13 mouse cellular contexts compared by ENCODE assay signal in the genomic region with DNA sequence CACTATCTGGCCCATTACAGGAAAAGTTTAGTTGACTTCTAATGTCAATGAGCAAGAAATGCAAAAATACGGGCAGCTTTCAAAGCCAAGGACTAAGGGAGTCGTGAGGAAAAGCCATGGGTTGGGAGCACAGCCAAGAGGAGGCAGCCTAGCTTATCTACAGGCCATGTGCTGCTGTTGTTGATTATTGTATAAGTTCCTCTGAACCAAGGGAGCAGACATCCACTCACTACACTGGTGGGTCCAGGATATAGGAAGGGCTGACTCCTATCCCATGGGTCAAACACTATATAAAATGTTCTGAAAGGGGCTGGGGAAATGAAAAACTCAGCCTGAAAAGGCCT. TPM values are rescaled to one million over a fixed set of nuclear protein-coding genes. Genes with fewer than 3 reads are reported as not detected.
DNase-seq lines count a peak whose midpoint lies in the region; ATAC-seq and TF ChIP-seq lines count a peak whose summit lies in the region.
"Had no signal": no experiment of that assay in that cellular context is flagged by ENCODE, and none has a peak within 500 bp of the region (broad histone marks: within the 10 kb centered on the region; RNA-seq: fewer than 3 reads in every experiment).

No protein-coding gene starts in this region.

- peaks cover 3% of the 10 kb centered on the region for H3K36me3 ChIP-seq in kidney, embryonic 15.5 days
- peaks cover 0 to 13% of the 10 kb centered on the region in 2 experiments; a peak in 2 of 4 replicates for H3K36me3 ChIP-seq in MEL (ENCODE audit: control insufficient read depth in 1 of 2, insufficient read depth in 2 of 2, low read length in 2 of 2)
- no peaks in the 10 kb centered on the region; the same call in 1 of the 2 replicates for H3K36me3 ChIP-seq in intestine, embryonic 16.5 days (ENCODE audit: control insufficient read depth, insufficient read depth, low read length)
- peaks cover 3% of the 10 kb centered on the region for H3K36me3 ChIP-seq in forebrain, embryonic 12.5 days (replicated peaks)

- H3K79me2 ChIP-seq in MEL (ENCODE audit: control insufficient read depth, insufficient read depth, low read length, poor library complexity), result peaks cover 79% of the 10 kb centered on the region

- no peak for TF ChIP-seq CTCF in MEL (IDR thresholded peaks at IDR 0.05 in 2 of 3, conservative IDR thresholded peaks at IDR 0.05 in 1 of 3; ENCODE audit: control insufficient read depth in 1 of 3, insufficient read depth in 1 of 3, low read depth in 2 of 3, low read length in 3 of 3, poor library complexity in 1 of 3, severe bottlenecking in 1 of 3)

- TF ChIP-seq EP300 in MEL (IDR thresholded peaks at IDR 0.05; ENCODE audit: low read depth in 1 of 2, low read length in 2 of 2), result peak; percentile 43 to 52

- no peak overlapping the region for H3K4me2 ChIP-seq in kidney, embryonic 15.5 days
- H3K4me2 ChIP-seq in intestine, embryonic 16.5 days (ENCODE audit: low read depth, low read length), result no peak overlapping the region
- H3K4me2 ChIP-seq in forebrain, embryonic 12.5 days, result no peak overlapping the region
- H3K4me2 ChIP-seq: neural tube, embryonic 12.5 days had no signal

- no peak overlapping the region for H3K4me3 ChIP-seq in kidney, embryonic 15.5 days (replicated peaks)
- no peak overlapping the region for H3K4me3 ChIP-seq in MEL (ENCODE audit: control insufficient read depth in 1 of 2, insufficient read depth in 1 of 2, low read depth in 2 of 2, low read length in 2 of 2)
- H3K4me3 ChIP-seq in intestine, embryonic 16.5 days (ENCODE audit: low read length), result no peak overlapping the region
- H3K4me3 ChIP-seq in forebrain, embryonic 12.5 days (replicated peaks), result no peak overlapping the region
- H3K4me3 ChIP-seq: neural tube, embryonic 12.5 days had no signal

- WGBS in kidney, embryonic 15.5 days, result 56% methylated on average over 2 of the region's 2 CpGs
- WGBS in intestine, embryonic 16.5 days, result 52% methylated on average over 2 of the region's 2 CpGs
- 81% methylated on average over 2 of the region's 2 CpGs for WGBS in forebrain, embryonic 12.5 days

- no peak for TF ChIP-seq POLR2A in MEL (IDR thresholded peaks at IDR 0.05; ENCODE audit: control insufficient read depth in 1 of 2, insufficient read depth in 1 of 2, low read depth in 1 of 2, low read length in 2 of 2, poor library complexity in 1 of 2)

- DNase-seq in kidney, adult 18-20 months, result no peak
- DNase-seq in MEL (ENCODE audit: low read depth, low spot score) (peak; percentile 70), adipocyte (ENCODE audit: low spot score) (peak; percentile 34)

- peak overlapping the region; percentile 48; the same call in 1 of the 2 replicates for H3K27ac ChIP-seq in kidney, embryonic 15.5 days
- no peak overlapping the region for H3K27ac ChIP-seq in MEL (ENCODE audit: control insufficient read depth, low read depth, low read length)
- H3K27ac ChIP-seq in intestine, embryonic 16.5 days (ENCODE audit: low read length), result 0 out of 2 replicates have a peak overlapping the region, but pooled peaks have one; percentile 15
- no peak overlapping the region for H3K27ac ChIP-seq in forebrain, embryonic 12.5 days
- H3K27ac ChIP-seq: neural tube, embryonic 12.5 days had no signal

- no peaks in the 10 kb centered on the region for H3K9me3 ChIP-seq in kidney, embryonic 15.5 days (replicated peaks)
- no peaks in the 10 kb centered on the region for H3K9me3 ChIP-seq in MEL (replicated peaks; ENCODE audit: insufficient read depth, low read length)
- H3K9me3 ChIP-seq in intestine, embryonic 16.5 days (ENCODE audit: control insufficient read depth, low read length), result no peaks in the 10 kb centered on the region
- H3K9me3 ChIP-seq in forebrain, embryonic 12.5 days, result no peaks in the 10 kb centered on the region
- H3K9me3 ChIP-seq: G1E; neural tube, embryonic 12.5 days had no signal

- H3K9ac ChIP-seq in kidney, embryonic 15.5 days, result no peak overlapping the region
- H3K9ac ChIP-seq in MEL (ENCODE audit: control insufficient read depth, low read depth, low read length, poor library complexity, severe bottlenecking), result no peak overlapping the region
- H3K9ac ChIP-seq in intestine, embryonic 16.5 days (ENCODE audit: low read depth, low read length), result no peak overlapping the region
- no peak overlapping the region for H3K9ac ChIP-seq in forebrain, embryonic 12.5 days
- H3K9ac ChIP-seq: neural tube, embryonic 12.5 days had no signal

- TF ChIP-seq RAD21 in MEL (IDR thresholded peaks at IDR 0.05; ENCODE audit: low read depth, low read length), result no peak

- H3K27me3 ChIP-seq in kidney, embryonic 15.5 days, result no peaks in the 10 kb centered on the region
- no peaks in the 10 kb centered on the region for H3K27me3 ChIP-seq in MEL (ENCODE audit: control insufficient read depth in 1 of 2, insufficient read depth in 2 of 2, low read length in 2 of 2)
- H3K27me3 ChIP-seq in intestine, embryonic 16.5 days (replicated peaks; ENCODE audit: control insufficient read depth, insufficient read depth, low read length), result no peaks in the 10 kb centered on the region
- H3K27me3 ChIP-seq in forebrain, embryonic 12.5 days, result no peaks in the 10 kb centered on the region
- H3K27me3 ChIP-seq: neural tube, embryonic 12.5 days had no signal

- no peak for ATAC-seq in kidney, embryonic 15.5 days (replicated peaks; ENCODE audit: low FRiP score)
- peak; percentile 32; the same call in 1 of the 2 replicates for ATAC-seq in intestine, embryonic 16.5 days
- ATAC-seq in frontal cortex, adult (ENCODE audit: low TSS enrichment), result no peak
- ATAC-seq in forebrain, embryonic 12.5 days (ENCODE audit: low FRiP score), result no peak

- peaks cover 43% of the 10 kb centered on the region for H3K4me1 ChIP-seq in kidney, embryonic 15.5 days
- H3K4me1 ChIP-seq in MEL (ENCODE audit: control insufficient read depth in 1 of 2, insufficient read depth in 2 of 2, low read length in 2 of 2), result peaks cover 0 to 37% of the 10 kb centered on the region in 2 experiments
- peaks cover 32% of the 10 kb centered on the region for H3K4me1 ChIP-seq in intestine, embryonic 16.5 days (ENCODE audit: control insufficient read depth, insufficient read depth, low read length)
- peaks cover 15% of the 10 kb centered on the region; the same call in 1 of the 2 replicates for H3K4me1 ChIP-seq in forebrain, embryonic 12.5 days

TF ChIP-seq in MEL, 35 proteins besides CTCF, POLR2A, EP300 and RAD21:
- TF ChIP-seq TCF12 (IDR thresholded peaks at IDR 0.05; ENCODE audit: low read depth, low read length) (peak; percentile 30; the same call in 1 of the 2 replicates), USF1 (IDR thresholded peaks at IDR 0.05; ENCODE audit: low read depth, low read length) (peak; percentile 67), SIN3A (IDR thresholded peaks at IDR 0.05; ENCODE audit: low read length) (peak; percentile 90), TAL1 (IDR thresholded peaks at IDR 0.05; ENCODE audit: low read length) (peak; percentile 54), NRF1 (IDR thresholded peaks at IDR 0.05; ENCODE audit: insufficient read depth, low read depth, low read length, poor library complexity, severe bottlenecking) (no peak), MYC (IDR thresholded peaks at IDR 0.05; ENCODE audit: low read depth, low read length) (peak; percentile 84), ELF1 (IDR thresholded peaks at IDR 0.05; ENCODE audit: low read depth, low read length) (no peak), GATA1 (IDR thresholded peaks at IDR 0.05; ENCODE audit: low read depth, low read length) (peak; percentile 80), MAX (IDR thresholded peaks at IDR 0.05; ENCODE audit: low read length) (peak; percentile 96), MXI1 (IDR thresholded peaks at IDR 0.05; ENCODE audit: low read depth, low read length) (peak; percentile 92), ETS1 (IDR thresholded peaks at IDR 0.05; ENCODE audit: low read depth, low read length) (peak; percentile 28; the same call in 1 of the 2 replicates), MAZ (IDR thresholded peaks at IDR 0.05; ENCODE audit: low read depth, low read length) (no peak)

RNA-seq across cellular contexts. Expression of a gene that starts 8.8 kb away (rescaled TPM):
- 30.7 and 31.9 TPM in 2 replicates for polyA plus RNA-seq in kidney, embryonic 15.5 days (2015; fragmentation: Nextera tagmentation; extraction: Ambion mirVana)
- total RNA-seq in MEL (2012; rRNA removed), result 19.3 and 22.7 TPM in 2 replicates
- polyA plus RNA-seq in MEL (2012; ENCODE audit: insufficient read depth in 1 of 2, insufficient read length in 2 of 2, low read depth in 1 of 2, low replicate concordance in 2 of 2, missing spikeins in 1 of 2), result 10 to 100 TPM in 1 of 2 experiments, not detected in 1; 28.8 TPM
- polyA plus RNA-seq in intestine, embryonic 16.5 days (2015; fragmentation: Nextera tagmentation; extraction: Ambion mirVana), result 20.6 and 20.9 TPM in 2 replicates
- 27.8 and 30.9 TPM in 2 replicates for polyA plus RNA-seq in forebrain, embryonic 12.5 days (2016; fragmentation: Nextera tagmentation; extraction: Ambion mirVana)

RNA-seq across cellular contexts. Expression of a gene that starts 25.1 kb away (rescaled TPM):
- 65.5 and 71.4 TPM in 2 replicates for polyA plus RNA-seq in kidney, embryonic 15.5 days (2015; fragmentation: Nextera tagmentation; extraction: Ambion mirVana)
- 16.2 and 18.2 TPM in 2 replicates for total RNA-seq in MEL (2012; rRNA removed)
- 10 to 100 TPM in 1 of 2 experiments, not detected in 1; 24.2 TPM for polyA plus RNA-seq in MEL (2012; ENCODE audit: insufficient read depth in 1 of 2, insufficient read length in 2 of 2, low read depth in 1 of 2, low replicate concordance in 2 of 2, missing spikeins in 1 of 2)
- 34.6 and 35.3 TPM in 2 replicates for polyA plus RNA-seq in intestine, embryonic 16.5 days (2015; fragmentation: Nextera tagmentation; extraction: Ambion mirVana)
- polyA plus RNA-seq in forebrain, embryonic 12.5 days (2016; fragmentation: Nextera tagmentation; extraction: Ambion mirVana), result 75.1 and 81.3 TPM in 2 replicates

RNA-seq across cellular contexts. Expression of a gene that starts 49.9 kb away (rescaled TPM):
- not detected in 2 replicates for polyA plus RNA-seq in kidney, embryonic 15.5 days (2015; fragmentation: Nextera tagmentation; extraction: Ambion mirVana)
- total RNA-seq in MEL (2012; rRNA removed), result not detected in 2 replicates
- polyA plus RNA-seq in MEL (2012; ENCODE audit: insufficient read depth in 1 of 2, insufficient read length in 2 of 2, low read depth in 1 of 2, low replicate concordance in 2 of 2, missing spikeins in 1 of 2), result not detected
- not detected in 2 replicates for polyA plus RNA-seq in intestine, embryonic 16.5 days (2015; fragmentation: Nextera tagmentation; extraction: Ambion mirVana)
- polyA plus RNA-seq in forebrain, embryonic 12.5 days (2016; fragmentation: Nextera tagmentation; extraction: Ambion mirVana), result not detected in 2 replicates
- total RNA-seq: G1E; gastrocnemius, postnatal 4 days had no signal
- polyA plus RNA-seq: embryonic facial prominence, embryonic 14.5 days; G1E; limb, embryonic 14.5 days; neural tube, embryonic 12.5 days; urinary bladder, adult 2 months had no signal

Comparison
In these comparisons a context has a peak if more than half of its experiments do, and no peak if none do; other contexts are left out.
1. H3K27ac ChIP-seq: peak in kidney, embryonic 15.5 days (single experiment) and intestine, embryonic 16.5 days (single experiment); none in MEL (single experiment) and forebrain, embryonic 12.5 days (single experiment).